ENCODE assay signal across 8 mouse cellular contexts in the genomic region with DNA sequence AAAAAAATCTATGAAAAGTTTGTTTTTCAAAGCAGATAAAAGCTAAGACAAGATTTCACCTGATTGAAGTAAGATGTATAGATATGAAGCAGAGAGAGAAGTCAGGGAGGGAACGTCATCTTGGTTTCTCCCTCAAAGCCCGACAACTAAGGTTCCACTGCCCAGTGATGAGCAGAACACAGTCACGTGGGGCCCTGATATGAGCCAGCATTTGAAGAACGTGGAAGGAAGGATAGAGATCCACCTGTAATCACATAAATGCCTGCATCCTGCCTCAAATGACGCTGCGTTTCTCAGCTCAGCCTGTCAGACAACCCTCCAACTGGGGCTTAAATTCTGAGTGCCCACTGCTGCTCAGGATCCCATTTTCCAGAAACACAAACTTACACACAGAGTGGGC.
"Had no signal": no experiment of that assay in that cellular context is flagged by ENCODE, and none has a peak within 500 bp of the region (broad histone marks: within the 10 kb centered on the region; RNA-seq: fewer than 3 reads in every experiment).

No protein-coding gene starts in this region.

- DNase-seq: kidney, postnatal 10 days; kidney, postnatal 4 days; lung, embryonic 14.5 days; lung, postnatal 10 days; lung, postnatal 4 days; right cerebral cortex, postnatal 14 days; thymus, postnatal 36 days had no signal

- ATAC-seq: midbrain, embryonic 16.5 days had no signal
